Mouse (Mus musculus) myocyte (in vitro differentiated cells): ENCODE measurements at regions not wholly inside any gene's neighbourhood (a gene's known extent, or its start where the extent isn't known, plus 50 kb on each side); places are given as distances from the start of the nearest gene placed in this dataset.

Experiments
- MAX ChIP-seq: IDR thresholded peaks from one replicate; pipeline ENCODE4 v1.6.1; 2011; ENCODE audit warnings: low read depth, mild to moderate bottlenecking, control low read depth
- POLR2A ChIP-seq: IDR thresholded peaks from one replicate; pipeline ENCODE4 v1.6.1; 2011; ENCODE audit warnings: low read depth, mild to moderate bottlenecking, control low read depth, moderate library complexity; ENCODE audit not compliant: insufficient read length
- TCF12 ChIP-seq: IDR thresholded peaks from one replicate; pipeline ENCODE4 v1.6.1; 2011; ENCODE audit warnings: mild to moderate bottlenecking, control low read depth; ENCODE audit not compliant: poor library complexity, insufficient read depth, severe bottlenecking
- USF1 ChIP-seq: IDR thresholded peaks from one replicate; pipeline ENCODE4 v1.6.1; 2011; ENCODE audit warnings: low read depth, mild to moderate bottlenecking, control low read depth, moderate library complexity

DNA sequence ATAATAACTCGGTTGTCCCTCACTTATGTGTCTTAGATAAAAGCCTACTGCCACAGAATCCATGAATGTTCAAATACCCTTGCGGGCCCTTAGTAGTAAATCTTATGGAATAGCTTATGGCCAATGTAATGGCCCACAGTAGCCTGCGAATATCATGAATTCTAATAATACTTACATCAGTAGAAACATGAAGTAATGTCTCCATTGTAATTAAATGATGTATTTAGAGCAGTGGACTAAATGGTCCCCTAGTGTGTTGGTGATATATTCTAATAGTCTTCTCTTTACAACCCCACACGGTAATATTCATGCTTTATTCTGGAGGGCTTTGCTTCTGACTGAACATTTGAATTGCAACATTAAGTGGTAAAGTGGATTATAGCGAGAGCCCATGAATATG, 268.7 kb upstream of the Fign start:
- no peak for TF ChIP-seq TCF12
- TF ChIP-seq POLR2A: no peak
- no peak for TF ChIP-seq MAX
- no peak for TF ChIP-seq USF1
